9 mouse cellular contexts compared by ENCODE assay signal in genomic region chr14:76765094-76765504, GRCm38 (mm10).
DNase-seq lines count a peak whose midpoint lies in the region; ATAC-seq and TF ChIP-seq lines count a peak whose summit lies in the region.
"Had no signal": no experiment of that assay in that cellular context is flagged by ENCODE, and none has a peak within 500 bp of the region (broad histone marks: within the 10 kb centered on the region; RNA-seq: fewer than 3 reads in every experiment).

No protein-coding gene starts in this region.

- H3K4me1 ChIP-seq in embryonic facial prominence, embryonic 12.5 days, result peaks cover 24% of the 10 kb centered on the region
- H3K4me1 ChIP-seq in heart, embryonic 16.5 days (ENCODE audit: control insufficient read depth, insufficient read depth, low read length), result peaks cover 29% of the 10 kb centered on the region
- peaks cover 21% of the 10 kb centered on the region for H3K4me1 ChIP-seq in limb, embryonic 15.5 days

- H3K27me3 ChIP-seq in embryonic facial prominence, embryonic 12.5 days, result no peaks in the 10 kb centered on the region
- no peaks in the 10 kb centered on the region for H3K27me3 ChIP-seq in heart, embryonic 16.5 days (ENCODE audit: control insufficient read depth, insufficient read depth, low read length)
- no peaks in the 10 kb centered on the region for H3K27me3 ChIP-seq in limb, embryonic 15.5 days
- H3K27me3 ChIP-seq: Patski had no signal

- H3K36me3 ChIP-seq in embryonic facial prominence, embryonic 12.5 days, result no peaks in the 10 kb centered on the region
- H3K36me3 ChIP-seq in heart, embryonic 16.5 days (ENCODE audit: control insufficient read depth, insufficient read depth), result no peaks in the 10 kb centered on the region
- H3K36me3 ChIP-seq in limb, embryonic 15.5 days, result no peaks in the 10 kb centered on the region

- WGBS in embryonic facial prominence, embryonic 12.5 days, result 47% methylated on average over 6 of the region's 6 CpGs
- WGBS in heart, embryonic 16.5 days, result 57% methylated on average over 6 of the region's 6 CpGs
- 33% methylated on average over 6 of the region's 6 CpGs for whole genome bisulfite sequencing in limb, embryonic 15.5 days

- ATAC-seq in embryonic facial prominence, embryonic 12.5 days (ENCODE audit: insufficient number of reproducible peaks, insufficient read depth, low FRiP score, low TSS enrichment), result no peak
- ATAC-seq in heart, embryonic 16.5 days (replicated peaks; ENCODE audit: extremely low read depth, insufficient read depth, low FRiP score), result no peak
- ATAC-seq in limb, embryonic 15.5 days (ENCODE audit: insufficient number of reproducible peaks, low FRiP score, low TSS enrichment, low read depth), result peak; percentile 40; the same call in 1 of the 2 replicates
- ATAC-seq in inflammation-experienced regulatory T-cells, adult 6 months, result no peak
- ATAC-seq: Patski had no signal

- no peak overlapping the region for H3K4me3 ChIP-seq in layer of hippocampus, adult 2 months
- H3K4me3 ChIP-seq in embryonic facial prominence, embryonic 12.5 days, result no peak overlapping the region
- no peak overlapping the region for H3K4me3 ChIP-seq in heart, embryonic 16.5 days (ENCODE audit: low read length)
- H3K4me3 ChIP-seq in limb, embryonic 15.5 days, result no peak overlapping the region

- TF ChIP-seq CTCF in layer of hippocampus, adult 2 months (conservative IDR thresholded peaks at IDR 0.05), result no peak

- H3K9ac ChIP-seq in embryonic facial prominence, embryonic 12.5 days, result no peak overlapping the region
- no peak overlapping the region for H3K9ac ChIP-seq in heart, embryonic 16.5 days (ENCODE audit: low read length)
- no peak overlapping the region for H3K9ac ChIP-seq in limb, embryonic 15.5 days

- H3K9me3 ChIP-seq in embryonic facial prominence, embryonic 12.5 days, result no peaks in the 10 kb centered on the region
- no peaks in the 10 kb centered on the region for H3K9me3 ChIP-seq in heart, embryonic 16.5 days (replicated peaks; ENCODE audit: control insufficient read depth, low read length)
- H3K9me3 ChIP-seq in limb, embryonic 15.5 days, result no peaks in the 10 kb centered on the region

- peak in 1 of 2 experiments; percentile 55 for DNase-seq in layer of hippocampus, adult 2 months (ENCODE audit: low spot score in 2 of 2)
- no peak for DNase-seq in layer of hippocampus, postnatal 14 days (ENCODE audit: low spot score in 2 of 2)
- no peak for DNase-seq in frontal cortex, postnatal 14 days (ENCODE audit: low spot score in 2 of 2)
- DNase-seq in cerebellum, postnatal 25 days, result no peak

- 0 out of 2 replicates have a peak overlapping the region, but pooled peaks have one; percentile 0 for H3K4me2 ChIP-seq in embryonic facial prominence, embryonic 12.5 days (replicated peaks)
- no peak overlapping the region; the same call in 1 of the 2 replicates for H3K4me2 ChIP-seq in heart, embryonic 16.5 days (ENCODE audit: low read depth, low read length)
- H3K4me2 ChIP-seq in limb, embryonic 15.5 days, result 0 out of 2 replicates have a peak overlapping the region, but pooled peaks have one; percentile 6

- H3K27ac ChIP-seq in layer of hippocampus, adult 2 months, result peak overlapping the region; percentile 94
- H3K27ac ChIP-seq in embryonic facial prominence, embryonic 12.5 days, result peak overlapping the region; percentile 82
- H3K27ac ChIP-seq in heart, embryonic 16.5 days (ENCODE audit: low read length), result peak overlapping the region; percentile 64; the same call in 1 of the 2 replicates
- peak overlapping the region; percentile 67 for H3K27ac ChIP-seq in limb, embryonic 15.5 days
